Mouse (Mus musculus): ENCODE data around the gene Tcf25.

GRCm38 (mm10) chr8:123443576-123443921 is 70.0 kb downstream of the Tcf25 start:
- TF ChIP-seq CTCF (IDR thresholded peaks at IDR 0.05) (no peak), EP300 (IDR thresholded peaks at IDR 0.05) (no peak)
